Mouse (Mus musculus) cortical plate, adult 2 months (tissue): Measurements from ENCODE around the gene Grap. TPM values are rescaled to one million over a fixed set of nuclear protein-coding genes. Genes with fewer than 3 reads are reported as not detected.

Experiments used
- H3K27ac ChIP-seq: fragments of 200-500 bp; 2 replicates; pipeline ENCODE4 v1.5.1; 2012; ENCODE audit warnings: low read length, control low read depth, inconsistent platforms; ENCODE audit not compliant: insufficient read depth
- H3K4me1 ChIP-seq: fragments of 200-500 bp; 2 replicates; pipeline ENCODE4 v1.6.1; 2011; ENCODE audit warnings: low read length; ENCODE audit not compliant: control insufficient read depth, insufficient read depth
- H3K4me3 ChIP-seq: fragments of 200-500 bp; 2 replicates; pipeline ENCODE4 v1.5.1; 2011; ENCODE audit warnings: mild to moderate bottlenecking, low read length, control low read depth; ENCODE audit not compliant: insufficient read depth
- CTCF ChIP-seq: fragments of 200-500 bp; IDR thresholded peaks from 2 replicates; pipeline ENCODE4 v1.5.1; 2011; ENCODE audit warnings: mild to moderate bottlenecking, control low read depth, low read length; ENCODE audit not compliant: insufficient read depth; ENCODE audit errors: extremely low read depth
- POLR2A ChIP-seq: fragments of 200-500 bp; IDR thresholded peaks from 2 replicates; pipeline ENCODE4 v1.6.1; 2011; ENCODE audit warnings: mild to moderate bottlenecking, low read length, control low read depth; ENCODE audit not compliant: insufficient read depth; ENCODE audit errors: extremely low read depth
- polyA plus RNA-seq: library from polyadenylated mRNA; depleted of rRNA; stranded (reverse); fragments of >200 nt; gene quantifications from 2 replicates; pipeline ENCODE4 v1.2.3, GENCODE M21; 2012

Grap gene
- polyA plus RNA-seq, 1 experiment, result 6.2 TPM

DNA sequence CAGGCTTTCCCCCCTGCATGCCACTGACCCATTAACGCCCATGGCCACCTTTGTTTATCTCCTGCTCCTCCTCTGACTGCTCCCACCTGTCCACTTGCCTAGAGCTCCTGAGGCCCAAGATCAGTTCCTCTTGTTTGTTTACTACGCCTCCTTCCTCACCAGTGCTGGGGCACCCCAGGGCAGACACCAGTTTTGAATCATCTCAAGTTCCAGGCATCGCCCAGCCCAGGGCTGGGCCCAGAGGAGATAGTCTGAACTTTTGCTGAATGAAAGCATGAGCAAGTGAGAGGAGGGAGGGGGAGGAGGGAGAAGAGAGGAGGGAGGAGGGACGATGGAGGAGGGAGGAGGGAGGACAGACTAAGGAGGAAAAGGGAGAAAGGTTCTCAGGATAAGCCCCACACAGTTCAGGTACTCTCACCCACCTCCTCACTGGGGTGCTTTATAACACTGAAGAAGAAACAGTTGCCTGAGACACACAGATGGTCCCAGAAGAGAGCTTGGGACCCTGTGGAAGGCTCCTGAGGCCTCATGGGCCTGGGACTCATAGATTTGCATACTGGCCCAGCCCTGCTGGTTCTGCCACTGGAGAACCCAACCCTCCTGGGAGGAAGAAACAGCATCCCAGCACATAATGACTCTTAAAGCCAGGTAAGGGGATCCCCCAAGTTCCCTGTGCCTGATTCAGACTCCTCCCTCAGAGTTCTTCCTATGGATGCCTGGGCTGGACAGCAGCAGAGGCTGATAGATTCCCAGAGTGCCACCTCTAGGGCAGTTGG, 26.2 kb downstream of the Grap start:
- TF ChIP-seq CTCF (no peak), POLR2A (no peak)
- no peak overlapping the region for H3K27ac ChIP-seq
- H3K4me3 ChIP-seq, result no peak overlapping the region
- no peaks in the 10 kb centered on the region for H3K4me1 ChIP-seq

DNA sequence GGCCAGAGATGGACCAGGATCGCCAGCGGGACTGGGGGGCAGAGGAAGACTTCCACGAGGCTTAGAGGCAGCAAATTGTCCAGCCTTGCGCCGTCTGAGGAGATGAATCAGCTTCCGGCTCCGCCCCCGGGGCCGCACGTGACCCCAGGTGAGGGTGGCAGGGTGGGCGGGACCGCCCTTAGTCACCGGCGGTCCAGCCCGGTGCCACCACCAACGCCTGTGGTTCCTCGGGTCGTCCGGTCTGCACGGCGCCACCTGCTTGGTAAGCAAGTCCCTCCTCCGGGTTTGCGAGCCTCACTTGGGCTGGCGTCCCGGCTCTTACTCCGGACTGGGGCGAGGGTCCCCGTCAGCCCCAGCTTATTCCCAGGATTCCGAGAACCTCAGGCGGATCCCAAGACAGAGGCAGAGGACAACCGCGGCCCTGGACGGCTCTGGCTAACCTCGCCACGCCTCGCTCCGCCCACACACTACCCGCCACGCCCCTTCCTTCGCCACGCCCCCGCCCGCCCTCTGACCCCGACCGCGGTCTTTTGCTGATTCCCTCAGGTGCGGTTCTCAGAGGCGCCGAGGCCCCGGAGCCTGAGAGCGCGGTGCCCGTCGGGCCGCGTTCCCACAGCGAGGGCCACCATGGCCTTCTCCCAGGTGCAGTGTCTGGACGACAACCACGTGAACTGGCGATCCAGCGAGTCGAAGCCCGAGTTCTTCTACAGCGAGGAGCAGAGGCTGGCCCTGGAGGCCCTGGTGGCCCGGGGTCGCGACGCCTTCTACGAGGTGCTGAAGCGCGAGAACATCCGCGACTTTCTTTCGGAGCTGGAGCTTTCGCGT, 31.1 kb downstream of the Grap start, which contains the start of gene Fam83g:
Gene Fam83g, plus strand, starts transcription at position 185 of the 825 bp plus-strand sequence.
- H3K4me1 ChIP-seq, result no peaks in the 10 kb centered on the region; the same call in 1 of the 2 replicates
- TF ChIP-seq CTCF (no peak), POLR2A (no peak)
- H3K27ac ChIP-seq, result no peak within 1 kb of the TSS
- H3K4me3 ChIP-seq, result no peak within 1 kb of the TSS

DNA sequence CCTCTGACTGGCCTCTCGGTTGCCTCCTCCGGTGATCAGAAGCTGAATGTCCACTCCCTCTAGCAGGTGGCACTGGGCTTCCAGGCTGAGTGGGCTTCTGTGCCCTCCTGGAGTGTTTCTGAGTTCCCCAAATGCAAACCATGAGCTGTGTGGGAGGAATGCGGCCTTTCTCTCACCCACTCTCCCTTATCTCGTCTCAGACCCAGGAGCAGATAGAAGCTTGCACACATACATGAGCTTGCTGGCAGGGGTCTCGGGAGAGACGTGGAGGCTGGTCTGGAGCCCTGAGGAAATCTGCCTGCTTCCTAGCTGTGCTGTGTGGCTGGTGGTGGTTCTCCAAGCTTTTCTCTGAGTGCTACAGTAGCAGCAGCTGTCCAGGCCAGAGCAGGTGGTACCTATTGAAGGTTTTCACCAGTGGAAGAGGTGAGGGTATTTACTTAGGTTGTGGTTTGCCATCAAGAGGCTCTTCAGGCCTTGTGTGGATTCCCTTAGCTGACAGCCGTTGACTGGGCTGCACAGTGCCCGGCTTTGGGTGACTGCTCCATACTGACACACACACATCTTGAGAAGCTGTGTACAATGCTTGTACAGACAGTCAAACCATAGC, 32.2 kb downstream of the Grap start:
- H3K27ac ChIP-seq, result no peak overlapping the region
- TF ChIP-seq CTCF, result no peak
- no peak overlapping the region for H3K4me3 ChIP-seq
- H3K4me1 ChIP-seq, result no peaks in the 10 kb centered on the region; the same call in 1 of the 2 replicates

DNA sequence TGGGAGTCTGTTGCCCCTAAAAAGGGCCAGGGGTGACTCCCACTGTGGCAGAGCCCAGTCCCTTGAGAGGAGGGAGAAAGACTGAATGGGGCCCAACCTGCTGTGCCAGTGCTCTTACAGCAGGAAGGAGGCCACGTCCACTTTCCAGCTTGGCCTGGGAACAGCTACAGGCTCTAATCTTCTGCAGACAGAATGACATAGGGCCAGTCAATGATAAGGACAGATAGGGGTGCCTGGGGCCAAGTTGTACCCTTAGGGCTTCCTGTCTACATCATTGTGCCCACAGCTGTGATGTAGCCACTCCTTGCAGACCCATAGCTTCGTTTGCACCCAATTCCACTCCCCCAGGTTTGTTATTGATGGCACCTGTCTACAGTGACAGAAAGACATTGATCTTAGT, 33.1 kb downstream of the Grap start:
- no peaks in the 10 kb centered on the region; the same call in 1 of the 2 replicates for H3K4me1 ChIP-seq
- TF ChIP-seq POLR2A (no peak), CTCF (no peak)
- H3K4me3 ChIP-seq, result no peak overlapping the region
- H3K27ac ChIP-seq, result no peak overlapping the region

DNA sequence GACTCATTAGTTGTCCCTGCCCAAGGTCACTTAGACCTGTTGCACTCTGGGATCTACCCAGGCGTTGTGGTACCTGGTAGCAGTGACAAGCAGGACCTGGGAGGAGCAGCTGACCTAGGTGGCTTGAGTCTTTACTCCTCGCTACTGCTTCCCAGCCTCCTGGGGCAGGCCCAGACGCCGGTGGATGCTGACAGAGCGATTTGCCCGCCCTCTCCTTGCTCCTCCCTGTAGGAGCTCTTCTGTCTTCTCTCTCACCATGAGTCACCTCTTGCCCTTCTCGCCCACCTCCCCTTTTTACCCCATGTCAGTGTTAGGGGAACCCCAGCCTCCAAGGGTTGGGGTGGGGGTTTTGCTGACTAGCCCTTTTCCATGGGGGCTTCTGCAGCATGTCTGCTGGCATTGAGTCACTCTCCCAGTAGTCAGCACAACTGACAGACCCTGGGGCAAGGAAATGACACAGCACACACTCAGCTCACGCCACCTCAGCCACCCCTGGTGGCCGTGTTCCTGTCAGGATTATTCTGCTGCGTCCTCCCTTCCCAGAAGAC, 33.9 kb downstream of the Grap start:
- Histone ChIP-seq H3K4me1 (no peaks in the 10 kb centered on the region; the same call in 1 of the 2 replicates), H3K4me3 (no peak overlapping the region), H3K27ac (no peak overlapping the region)
- no peak for TF ChIP-seq POLR2A
- no peak for TF ChIP-seq CTCF

DNA sequence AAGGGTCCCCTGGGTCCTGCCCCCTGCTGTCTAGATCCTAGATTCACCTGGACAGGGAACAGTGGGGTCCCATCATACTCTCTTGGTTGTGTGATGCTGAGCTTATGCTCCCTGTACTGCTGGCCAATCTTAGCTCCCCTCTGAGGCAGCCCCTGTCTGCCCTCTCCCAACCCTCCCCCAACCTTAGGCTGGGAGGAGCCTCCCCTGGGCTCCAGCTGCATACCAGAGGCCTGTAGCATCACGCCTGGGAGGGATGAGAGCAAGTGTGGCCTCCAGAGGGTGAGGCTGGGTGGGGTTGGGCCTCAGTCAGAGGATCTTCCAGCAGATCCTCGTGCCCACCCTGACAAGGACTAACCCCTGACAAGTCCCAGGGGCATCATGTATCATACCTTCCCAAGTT, 34.5 kb downstream of the Grap start:
- TF ChIP-seq CTCF (no peak), POLR2A (no peak)
- Histone ChIP-seq H3K4me3 (no peak overlapping the region), H3K27ac (no peak overlapping the region), H3K4me1 (no peaks in the 10 kb centered on the region; the same call in 1 of the 2 replicates)

DNA sequence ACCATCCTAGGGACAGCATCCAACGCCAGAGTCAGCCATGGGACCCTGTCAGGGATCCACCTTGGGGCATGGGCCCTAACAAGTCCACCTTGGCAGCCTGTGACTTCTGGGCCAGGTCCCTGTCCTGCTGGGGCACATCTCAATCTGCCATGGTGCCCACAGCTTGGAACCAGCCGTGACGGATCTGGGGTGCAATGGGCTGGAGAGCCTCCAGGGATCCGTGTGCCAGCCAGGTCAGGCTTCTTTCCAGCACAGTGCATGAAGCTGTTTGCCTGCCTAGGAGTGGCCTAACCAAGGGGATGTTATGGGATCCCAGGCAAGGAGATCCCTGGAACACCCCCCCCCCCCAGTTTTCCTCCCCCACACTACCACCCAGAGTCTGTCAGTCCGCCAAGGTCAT, 39.9 kb downstream of the Grap start:
- no peak for TF ChIP-seq POLR2A
- no peak for TF ChIP-seq CTCF
- no peak overlapping the region for H3K27ac ChIP-seq
- no peaks in the 10 kb centered on the region for H3K4me1 ChIP-seq
- no peak overlapping the region for H3K4me3 ChIP-seq

DNA sequence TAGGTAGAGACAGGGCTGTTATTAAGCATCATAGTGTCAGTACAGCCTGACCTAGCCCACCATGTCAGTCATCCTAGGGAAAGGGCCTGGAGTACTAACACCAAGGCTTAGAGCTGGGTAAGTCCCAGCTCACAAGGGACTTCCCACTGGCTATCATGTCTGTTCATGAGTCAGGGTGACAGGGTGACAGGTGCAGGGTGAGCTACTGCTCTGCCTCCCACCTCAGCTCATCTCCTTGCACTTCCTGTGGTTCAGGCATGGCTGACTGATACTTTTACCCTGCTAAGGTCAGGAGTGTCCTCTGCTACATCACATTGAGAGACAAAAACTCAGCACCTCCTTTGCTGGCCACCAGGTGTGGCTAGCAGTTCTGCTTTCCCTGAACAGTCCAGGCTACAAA, 45.8 kb downstream of the Grap start:
- TF ChIP-seq POLR2A (no peak), CTCF (no peak)
- no peak overlapping the region for H3K4me3 ChIP-seq
- no peaks in the 10 kb centered on the region for H3K4me1 ChIP-seq
- H3K27ac ChIP-seq, result no peak overlapping the region

DNA sequence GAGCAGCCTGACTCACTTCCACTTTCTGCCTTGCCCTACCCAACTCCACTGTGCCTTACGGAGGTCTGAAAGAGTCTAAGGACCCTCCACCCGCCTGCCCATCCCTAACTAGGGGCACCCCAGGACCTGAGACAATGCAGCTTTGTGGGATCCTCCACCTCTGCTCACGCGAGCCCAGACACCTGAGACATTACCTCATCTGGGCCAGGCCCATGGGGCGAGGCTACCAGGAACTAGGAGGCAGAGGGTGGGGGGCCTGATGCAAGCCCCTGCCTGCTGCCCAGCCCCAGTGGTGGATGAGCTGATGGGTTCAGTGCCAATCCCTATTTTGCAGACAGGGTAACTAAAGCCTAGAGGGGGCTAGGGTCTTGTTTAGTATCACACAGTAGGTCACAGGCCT, 46.4 kb downstream of the Grap start:
- TF ChIP-seq POLR2A, result no peak
- no peak for TF ChIP-seq CTCF
- H3K4me3 ChIP-seq, result no peak overlapping the region
- no peaks in the 10 kb centered on the region for H3K4me1 ChIP-seq
- H3K27ac ChIP-seq, result no peak overlapping the region

DNA sequence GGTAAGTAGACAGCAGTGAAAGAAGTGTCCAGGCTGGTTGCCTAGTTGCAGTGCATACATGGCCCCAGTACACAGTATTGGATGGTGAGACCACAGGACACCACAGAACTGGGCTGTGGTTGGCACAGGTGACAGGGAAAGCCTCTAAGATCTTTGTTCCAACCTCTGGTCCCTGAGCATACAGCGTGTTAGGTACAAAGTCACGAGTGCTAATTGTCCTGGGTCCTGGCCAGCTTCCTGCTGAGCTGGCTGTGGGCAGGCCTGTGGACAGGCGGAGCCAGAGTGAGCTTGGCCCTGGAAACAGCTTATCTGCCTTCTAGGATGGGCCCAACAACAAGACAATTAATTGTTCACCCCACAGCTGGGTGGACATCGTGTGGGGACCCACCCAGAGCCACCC, 46.9 kb downstream of the Grap start:
- Histone ChIP-seq H3K27ac (no peak overlapping the region), H3K4me1 (no peaks in the 10 kb centered on the region), H3K4me3 (no peak overlapping the region)
- TF ChIP-seq CTCF, result no peak
- TF ChIP-seq POLR2A, result no peak
